Mouse (Mus musculus) thymus, postnatal 36 days (tissue): ENCODE results near the gene Angptl3.

Source experiments
- DNase-seq, 2 experiments: peaks; one replicate each; pipeline ENCODE4 v3.0.0; 2022; ENCODE audit warnings: mixed read lengths in 2 of 2

The Angptl3 gene

DNA sequence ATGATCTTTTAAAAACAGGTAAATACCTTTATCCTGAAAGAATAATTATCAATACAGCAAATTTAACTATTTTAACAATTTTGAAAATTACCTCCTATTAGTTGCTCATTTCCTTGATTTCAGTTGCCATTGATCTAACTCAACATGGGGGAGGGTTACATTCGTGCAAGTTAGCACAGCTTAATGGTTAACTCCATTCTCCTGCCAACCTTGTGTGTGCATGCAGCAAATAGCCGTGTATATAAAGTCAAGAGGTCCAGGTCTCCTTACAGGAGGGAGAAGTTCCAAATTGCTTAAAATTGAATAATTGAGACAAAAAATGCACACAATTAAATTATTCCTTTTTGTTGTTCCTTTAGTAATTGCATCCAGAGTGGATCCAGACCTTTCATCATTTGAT lies at the start of gene Angptl3:
Angptl3 (plus strand) TSS at position 269 of the 400 bp plus-strand sequence.
- no peak for DNase-seq

DNA sequence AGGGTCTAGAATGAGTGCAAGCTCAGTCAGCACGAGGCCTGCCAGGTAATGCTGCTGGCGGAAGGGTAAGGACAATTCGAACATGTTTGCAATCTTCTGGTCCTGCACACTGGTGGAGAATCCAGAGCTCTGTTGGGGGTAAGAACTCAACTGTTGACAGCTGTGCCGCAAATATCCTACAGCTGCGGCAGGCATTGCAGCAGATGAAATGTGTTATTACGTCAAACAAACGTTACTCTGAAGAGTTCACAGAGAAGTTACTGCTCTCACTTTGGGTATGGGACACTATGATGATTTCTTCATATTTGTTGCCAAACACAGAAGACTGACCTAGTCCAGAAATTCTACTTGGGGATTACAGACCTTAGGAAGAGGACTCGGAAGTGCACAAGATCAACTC lies 46.1 kb upstream of the Angptl3 start:
- DNase-seq, result no peak

DNA sequence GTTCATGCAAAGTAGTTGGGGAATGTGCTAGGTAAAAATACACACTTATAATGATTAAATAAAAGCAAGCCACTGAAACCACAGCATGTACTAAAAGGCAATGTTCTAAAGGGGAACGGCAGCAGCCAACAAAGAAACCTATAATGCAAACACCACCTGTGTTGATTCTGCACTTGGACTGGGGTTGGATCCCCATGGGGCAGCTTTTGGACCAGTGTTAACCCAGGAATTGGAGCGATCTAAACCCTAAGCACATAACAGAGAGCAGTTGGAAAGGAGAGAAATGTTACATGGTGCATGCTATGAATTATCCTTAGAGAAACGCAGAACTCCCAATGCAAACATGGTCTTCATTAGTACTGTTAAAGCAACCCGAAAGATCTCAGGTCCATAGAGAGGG lies 37.3 kb upstream of the Angptl3 start:
- DNase-seq, result no peak

DNA sequence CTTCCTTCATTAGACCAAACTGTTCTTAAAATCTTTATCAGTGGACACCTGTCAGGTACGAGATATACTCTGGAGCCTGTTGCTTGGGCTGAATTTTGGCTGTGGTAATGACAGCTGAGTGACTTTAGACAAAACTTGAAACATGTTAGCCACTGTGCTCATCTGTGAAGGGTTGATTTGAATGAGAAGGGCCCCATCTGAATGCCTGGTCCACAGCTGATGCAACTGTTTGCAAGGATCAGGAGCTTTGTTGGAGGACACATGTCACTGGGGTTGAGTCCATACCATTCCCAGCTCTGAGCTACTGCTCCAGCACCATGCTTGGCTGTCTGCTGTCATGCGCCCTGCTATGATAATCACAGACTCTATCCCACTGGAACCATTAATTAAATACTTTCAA lies 25.2 kb upstream of the Angptl3 start:
- no peak for DNase-seq

DNA sequence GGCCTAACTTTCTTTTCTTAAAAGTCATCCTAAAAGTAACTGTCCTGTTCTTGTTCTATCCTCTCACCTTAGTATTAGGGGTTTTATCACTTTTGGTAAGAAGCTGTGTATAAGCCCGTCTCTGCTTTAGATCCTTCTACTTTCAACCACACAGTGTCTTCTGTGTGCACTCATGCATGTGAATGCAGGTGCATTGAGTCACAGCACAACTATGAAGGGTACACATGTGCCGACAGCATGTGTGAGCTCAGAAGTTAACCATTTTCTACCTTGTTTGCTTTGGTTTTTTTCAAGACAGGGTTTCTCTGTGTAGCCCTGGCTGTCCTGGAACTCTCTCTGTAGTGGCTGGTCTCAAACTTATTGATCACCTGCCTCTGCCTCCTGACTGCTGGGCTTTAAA lies 24.4 kb upstream of the Angptl3 start:
- no peak for DNase-seq

DNA sequence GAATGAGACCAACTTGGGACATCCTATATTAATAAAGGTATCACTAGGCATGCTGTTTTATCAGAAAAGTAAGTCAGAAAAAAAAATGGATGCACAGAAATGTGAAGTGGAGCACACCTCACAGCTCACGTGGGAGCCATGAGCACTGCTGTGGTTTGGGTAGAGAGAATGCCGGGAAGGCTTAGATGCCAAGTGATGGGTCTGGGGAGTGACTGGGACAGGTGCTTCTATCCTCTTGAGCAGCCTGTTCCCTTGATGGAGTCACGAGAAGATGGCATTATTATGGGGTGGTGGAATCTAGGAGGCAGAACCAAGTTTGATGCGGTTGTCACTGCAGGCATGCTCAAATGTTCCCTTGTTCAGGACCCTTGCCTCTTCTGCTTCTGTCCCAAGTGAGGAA lies 19.7 kb upstream of the Angptl3 start:
- no peak for DNase-seq

DNA sequence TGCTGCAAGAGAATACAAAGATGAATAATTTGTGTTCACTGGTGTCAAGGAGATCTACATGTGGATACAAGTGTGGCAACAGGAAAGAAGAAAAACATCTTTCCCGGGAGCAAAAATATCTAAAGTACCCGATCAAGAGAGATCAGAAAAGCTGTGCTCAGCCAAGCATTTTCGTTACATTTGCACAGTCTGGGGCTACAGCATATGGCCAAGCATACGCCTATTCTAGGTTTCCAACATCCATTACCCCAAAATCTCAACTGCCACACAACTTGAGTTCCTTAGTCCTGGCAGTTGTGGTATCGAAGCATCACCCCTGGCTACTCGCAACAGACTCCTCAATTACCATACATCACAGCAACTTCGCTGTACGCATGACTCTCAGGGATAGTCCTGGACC lies 8.5 kb upstream of the Angptl3 start:
- no peak for DNase-seq

DNA sequence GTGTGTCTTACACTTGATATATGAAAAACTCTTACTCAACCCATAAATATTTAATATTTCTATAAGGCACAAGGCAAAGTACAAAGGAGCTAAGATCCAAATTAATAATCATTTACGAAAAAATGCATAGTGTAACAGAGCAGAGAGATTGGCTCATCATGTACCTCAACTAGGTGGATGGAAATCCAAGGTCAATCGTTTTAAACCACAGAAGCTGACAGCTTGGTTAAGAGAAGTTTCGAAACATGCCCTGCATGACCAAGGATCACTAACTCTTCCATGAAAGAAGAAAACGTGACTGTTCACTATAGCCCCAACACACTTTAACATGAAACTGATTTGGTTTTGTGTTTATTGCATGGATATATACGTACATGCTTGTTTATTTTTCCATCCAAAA lies 2.4 kb upstream of the Angptl3 start:
- no peak for DNase-seq

DNA sequence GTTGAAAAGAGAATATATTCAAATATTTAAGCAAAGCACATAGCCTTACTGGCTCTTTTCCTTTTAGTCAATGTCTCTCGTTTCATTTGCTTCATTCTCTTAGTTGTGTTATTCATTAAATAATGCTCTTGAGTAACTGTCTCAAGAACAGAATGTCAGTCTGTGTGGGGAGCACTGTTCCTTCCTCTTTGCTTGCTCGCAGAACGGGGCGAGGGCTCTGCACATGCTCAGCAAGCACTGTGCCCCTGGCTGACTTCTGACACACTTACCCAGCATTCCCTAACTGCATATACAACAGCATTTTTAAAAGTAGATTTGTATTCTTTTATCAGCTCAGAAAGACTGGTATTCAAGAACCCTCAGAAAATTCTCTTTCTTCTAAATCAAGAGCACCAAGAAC lies 2.2 kb downstream of the Angptl3 start:
- no peak for DNase-seq

DNA sequence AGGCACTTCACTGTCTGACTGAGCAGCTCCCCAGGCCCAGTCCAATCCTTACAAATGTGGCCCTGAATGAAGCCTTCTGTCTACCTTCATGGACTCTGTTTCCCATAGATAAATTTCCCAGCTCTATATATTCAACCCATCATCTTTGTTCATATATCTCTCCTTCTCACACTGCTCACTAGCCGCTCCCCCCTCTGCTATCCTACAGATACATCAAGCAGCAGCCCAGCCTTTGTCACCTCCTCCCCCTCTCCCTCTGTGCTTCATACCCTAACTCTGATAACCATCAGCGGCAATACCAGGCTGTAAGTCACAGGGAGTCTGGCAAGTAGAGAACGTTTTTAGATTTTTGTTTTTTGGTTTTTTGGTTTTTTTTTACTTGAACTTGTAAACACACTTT lies 14.1 kb downstream of the Angptl3 start:
- no peak for DNase-seq

DNA sequence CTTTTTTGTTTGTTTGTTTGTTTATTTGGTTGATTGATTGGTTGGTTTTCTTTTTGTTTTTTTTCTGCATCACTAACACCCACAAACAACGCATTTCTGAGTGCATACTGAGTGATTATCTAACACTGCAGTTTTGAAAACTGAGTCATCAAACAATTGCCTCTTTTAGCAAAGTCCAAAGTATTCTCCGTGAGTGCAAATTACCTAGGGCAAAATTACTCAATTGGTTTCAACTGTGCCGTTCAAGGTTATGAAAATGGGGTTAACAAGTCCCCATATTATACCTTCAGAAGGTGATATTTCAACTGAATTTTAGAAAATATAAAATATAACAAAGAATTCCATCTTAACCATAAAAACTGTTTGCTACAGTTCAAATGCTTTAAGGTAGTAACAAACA lies 15.7 kb downstream of the Angptl3 start:
- DNase-seq, result no peak

DNA sequence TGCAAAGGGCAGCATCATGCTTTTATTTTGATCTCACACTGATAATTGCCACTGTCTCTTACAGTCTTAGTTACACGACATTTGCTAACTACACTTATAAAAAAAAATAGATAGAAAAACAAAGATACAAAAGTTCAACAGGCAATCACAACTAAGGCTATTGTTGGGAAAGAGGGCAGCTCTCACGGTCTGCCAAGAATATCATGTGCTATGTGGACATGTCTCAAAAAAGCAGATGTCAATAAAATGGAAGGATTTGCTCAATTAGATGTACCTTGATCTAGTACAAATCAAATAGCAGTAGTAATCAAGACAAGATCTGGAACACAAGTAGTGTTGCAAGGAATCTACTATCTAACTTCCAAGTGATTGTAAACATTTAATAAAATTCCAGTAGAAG lies 17.8 kb downstream of the Angptl3 start:
- DNase-seq, result no peak

DNA sequence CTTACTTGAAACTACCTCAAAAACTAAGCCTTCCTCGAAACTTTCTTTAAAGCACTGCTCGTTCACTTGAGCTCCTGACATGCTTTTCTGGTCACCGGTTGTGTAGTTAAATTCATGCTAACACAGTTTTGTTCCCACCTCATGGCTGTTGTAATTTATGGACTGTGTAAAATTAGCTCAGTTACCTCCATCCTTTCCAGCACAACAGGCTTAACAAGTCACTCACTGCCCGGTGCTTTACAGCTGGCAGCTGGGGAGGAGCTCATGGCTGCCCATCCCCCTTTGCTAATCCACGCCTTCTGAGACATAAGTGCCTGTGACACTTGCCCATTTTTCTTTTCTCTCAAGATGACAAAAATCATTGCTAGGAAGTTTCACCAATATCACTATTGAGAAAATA lies 33.8 kb downstream of the Angptl3 start:
- no peak for DNase-seq

DNA sequence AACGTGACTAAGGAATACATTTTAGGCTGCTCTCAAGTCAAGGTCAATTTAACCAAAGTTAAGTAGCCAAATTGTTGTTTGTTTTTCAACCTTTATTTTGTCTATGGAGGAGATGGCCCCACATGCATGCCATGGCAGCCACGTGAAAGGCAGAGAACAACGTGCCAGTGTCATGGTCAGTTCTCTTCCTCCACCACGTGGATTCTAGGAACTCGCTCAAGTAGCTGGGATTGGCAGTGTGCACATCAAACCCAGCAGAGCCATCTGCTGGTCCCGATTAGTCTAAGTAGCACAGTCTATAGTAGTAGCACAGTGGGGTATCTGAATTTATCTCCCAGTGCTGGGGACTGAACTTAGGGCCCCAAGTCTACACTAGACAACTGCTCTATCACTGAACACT lies 38.1 kb downstream of the Angptl3 start:
- DNase-seq, result no peak

DNA sequence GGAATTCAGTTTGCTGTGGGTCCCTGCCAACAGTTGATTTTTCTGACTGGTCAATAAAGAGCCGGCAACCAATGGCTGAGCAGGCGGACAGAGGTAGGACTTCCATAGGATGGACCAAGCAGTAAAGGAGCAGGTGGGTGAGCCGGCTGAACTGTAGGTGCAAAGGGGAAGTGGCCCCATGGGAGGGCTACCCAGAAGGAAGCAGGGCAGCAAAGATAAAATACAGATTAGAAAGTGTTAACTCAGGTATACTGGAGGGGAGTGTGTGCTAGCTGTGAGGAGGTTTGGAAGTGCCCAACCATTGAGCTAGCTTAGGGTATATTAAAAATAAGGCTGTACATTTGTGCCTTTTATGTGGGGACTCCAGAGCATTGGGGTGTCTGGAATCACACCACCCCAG lies 47.3 kb downstream of the Angptl3 start:
- no peak for DNase-seq

DNA sequence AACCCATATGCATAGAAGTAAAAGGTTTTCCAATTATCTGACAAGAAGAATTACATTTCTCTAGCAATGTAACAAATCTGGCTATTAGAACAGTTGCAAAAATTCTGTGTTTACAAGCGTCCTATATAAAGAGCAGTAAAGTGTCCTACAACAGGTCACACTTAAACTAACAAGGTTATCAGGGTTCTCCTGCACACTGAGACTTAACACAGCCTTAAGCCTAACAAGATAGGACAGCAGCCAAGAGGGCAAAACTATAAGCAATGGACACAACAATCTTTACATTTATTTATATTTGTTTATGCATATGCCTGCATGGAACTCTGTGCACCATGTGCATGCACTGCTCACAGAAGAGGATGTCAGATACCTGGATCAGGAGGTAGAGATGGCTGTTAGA lies 50.4 kb downstream of the Angptl3 start:
- no peak for DNase-seq

DNA sequence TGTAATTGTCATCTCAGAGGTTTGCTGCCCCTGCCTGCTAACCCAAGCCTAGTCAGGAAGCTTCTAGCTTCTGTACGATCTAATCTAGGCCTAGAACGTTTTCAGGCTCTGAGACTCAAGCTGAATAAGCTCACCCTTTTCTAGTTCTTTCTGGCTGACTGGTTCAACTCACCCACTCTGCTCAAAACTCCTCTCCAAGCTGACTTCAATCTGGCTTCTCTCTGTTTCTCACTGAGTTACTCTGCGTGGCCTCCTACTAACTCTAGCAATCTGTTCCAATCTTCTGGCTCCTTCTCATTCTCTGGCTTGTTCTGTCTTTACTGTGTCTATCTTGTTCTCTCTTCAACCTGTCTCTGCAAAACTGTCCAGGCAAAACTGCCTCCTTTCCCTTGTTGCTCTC lies 53.1 kb downstream of the Angptl3 start:
- no peak for DNase-seq

DNA sequence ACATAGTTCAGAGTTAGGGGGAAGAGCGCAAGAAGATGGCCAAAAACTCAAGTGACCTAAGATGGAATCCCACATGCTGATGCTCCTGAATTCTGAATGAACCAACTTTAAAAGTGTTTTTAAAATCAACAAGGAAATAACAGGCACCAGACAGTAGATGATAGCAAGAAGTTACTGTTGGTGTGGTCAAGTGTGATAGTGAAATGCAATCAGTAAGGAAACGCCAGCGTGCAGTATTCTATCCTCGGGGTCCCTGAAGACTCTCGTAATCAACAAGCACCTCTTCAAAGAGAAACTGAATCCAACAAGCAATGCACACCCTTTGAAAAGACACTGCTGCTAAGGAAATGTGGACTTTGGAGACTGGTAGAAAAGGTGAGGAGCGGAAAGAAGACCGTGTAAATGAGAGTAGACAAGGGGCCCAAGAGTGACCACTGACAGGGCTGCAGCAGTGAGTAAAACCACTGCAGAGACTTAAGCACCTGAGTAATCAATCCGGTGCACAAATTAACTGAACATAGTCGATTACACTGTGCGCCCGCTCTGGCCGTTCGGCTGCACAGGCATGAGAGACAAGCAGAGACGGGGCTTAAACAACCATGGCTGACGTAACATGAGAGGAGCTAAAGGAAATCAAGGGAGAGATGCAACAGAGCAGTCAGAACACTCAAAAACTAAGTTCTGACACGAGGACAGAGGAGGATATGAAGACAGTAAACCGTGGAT lies 57.2 kb downstream of the Angptl3 start:
- no peak for DNase-seq

DNA sequence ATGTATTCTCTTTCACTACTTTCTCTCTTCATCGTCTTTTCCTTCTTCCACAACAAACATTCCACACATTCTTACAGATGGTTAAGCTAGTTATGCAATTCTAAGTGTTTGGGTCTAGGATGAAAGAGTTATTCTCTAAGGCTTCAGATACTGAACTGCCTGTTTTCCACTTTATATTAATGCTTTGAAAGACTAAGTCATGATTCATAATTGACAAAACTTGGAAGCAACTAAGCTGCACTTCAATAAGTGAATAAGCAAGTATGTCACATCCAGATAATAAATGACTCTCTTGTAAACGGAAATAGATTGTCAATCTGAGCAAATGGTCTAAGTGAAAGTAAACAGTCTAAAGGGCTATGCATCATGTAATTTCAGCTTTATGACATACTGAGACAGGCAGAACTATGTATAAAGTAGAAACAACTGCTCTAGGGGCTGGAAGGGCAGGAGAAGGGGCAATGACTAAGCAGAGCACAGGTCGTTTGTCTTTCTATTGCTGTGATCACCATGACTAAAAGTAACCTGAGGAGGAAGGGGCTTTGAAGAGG lies 60.5 kb downstream of the Angptl3 start:
- no peak for DNase-seq

DNA sequence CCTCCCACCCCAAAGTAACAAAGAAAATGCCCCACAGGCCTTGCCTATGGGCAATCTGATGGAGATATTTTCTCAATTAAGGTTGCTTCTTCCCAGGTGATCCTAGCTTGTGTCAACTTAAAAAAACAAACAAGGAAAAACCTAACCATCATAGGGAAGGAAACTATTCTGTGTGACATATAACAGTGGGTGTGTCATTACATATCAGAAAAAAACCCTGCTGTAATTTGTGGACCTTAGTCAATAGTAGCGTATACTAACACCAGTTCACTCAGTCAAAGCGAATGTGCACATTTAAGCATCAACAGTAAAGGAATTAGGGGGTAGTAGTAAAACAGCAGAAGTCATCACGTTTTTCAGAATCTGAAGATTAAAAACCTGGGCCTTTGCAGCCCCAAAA lies 61.0 kb downstream of the Angptl3 start:
- no peak for DNase-seq
